Mouse (Mus musculus) G1E (cell line): ENCODE data around the gene Cidec.

ENCODE experiments used
- CTCF ChIP-seq: IDR thresholded peaks from 2 replicates; pipeline ENCODE4 v1.5.1; 2012; ENCODE audit warnings: low read depth, low read length, inconsistent platforms, mixed read lengths
- TAL1 ChIP-seq: conservative IDR thresholded peaks from 2 replicates; pipeline ENCODE4 v1.6.1; 2012; ENCODE audit warnings: low read depth, low read length, inconsistent platforms, mixed read lengths

DNA sequence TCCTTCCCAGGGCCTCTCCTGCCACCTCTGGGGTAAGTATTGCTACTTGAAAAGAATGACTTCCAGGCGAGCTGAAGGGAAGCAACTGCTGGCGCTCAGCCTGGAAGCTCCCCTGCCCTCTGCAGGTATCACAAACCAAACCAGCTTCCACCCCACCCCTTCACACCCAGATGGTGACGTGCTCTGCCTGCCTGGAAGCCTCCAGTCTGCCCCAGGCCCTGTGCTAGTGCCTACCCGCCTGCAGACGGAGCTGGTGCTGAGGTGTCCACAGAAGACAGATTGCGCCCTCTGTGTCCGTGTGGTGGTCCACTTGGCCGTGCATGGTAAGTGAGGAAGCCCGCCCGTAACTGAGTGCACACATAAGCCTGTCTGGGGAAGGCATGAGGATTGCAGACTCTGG is 36.5 kb upstream of the Cidec start:
- TF ChIP-seq CTCF (no peak), TAL1 (no peak)
